Mouse (Mus musculus): ENCODE results near the gene Kcna7. TPM values are rescaled to one million over a fixed set of nuclear protein-coding genes. Genes with fewer than 3 reads are reported as not detected.

The Kcna7 gene
- total and polyA plus RNA-seq, 3 experiments: 0.16 to 3.2 (median 0.39) TPM

GRCm38 (mm10) chr7:45361243-45361804 is 44.1 kb upstream of the Kcna7 start (continued):
- TF ChIP-seq IRF4 (IDR thresholded peaks at IDR 0.05; ENCODE audit: low read depth, low read length): no peak
- no peak for TF ChIP-seq EP300 (IDR thresholded peaks at IDR 0.05; ENCODE audit: low read length)
- no peak for TF ChIP-seq MAX (IDR thresholded peaks at IDR 0.05; ENCODE audit: low read length)
- no peak for TF ChIP-seq ZC3H11A (IDR thresholded peaks at IDR 0.05; ENCODE audit: low read depth, low read length)
- peak; percentile 17; the same call in 1 of the 2 replicates for TF ChIP-seq MXI1 (IDR thresholded peaks at IDR 0.05; ENCODE audit: low read depth, low read length)
- no peak for TF ChIP-seq CHD2 (IDR thresholded peaks at IDR 0.05; ENCODE audit: low read length)
- no peak for TF ChIP-seq JUN (IDR thresholded peaks at IDR 0.05; ENCODE audit: insufficient read depth, low read depth, low read length)
- TF ChIP-seq TCF12 (IDR thresholded peaks at IDR 0.05; ENCODE audit: low read depth, low read length): 0 out of 2 replicates have a peak, but pooled peaks have one; percentile 34
- TF ChIP-seq KAT2A (IDR thresholded peaks at IDR 0.05; ENCODE audit: insufficient replicate concordance, low read length): no peak
- no peak for TF ChIP-seq USF2 (conservative IDR thresholded peaks at IDR 0.05; ENCODE audit: low read depth, low read length)
- TF ChIP-seq RCOR1 (conservative IDR thresholded peaks at IDR 0.05; ENCODE audit: low read depth, low read length): no peak
- TF ChIP-seq USF1 (IDR thresholded peaks at IDR 0.05; ENCODE audit: low read depth, low read length): no peak
- peak; percentile 78 for TF ChIP-seq NRF1 (IDR thresholded peaks at IDR 0.05; ENCODE audit: low read depth, low read length)
- no peak for TF ChIP-seq BHLHE40 (IDR thresholded peaks at IDR 0.05; ENCODE audit: low read depth, low read length)
- TF ChIP-seq RAD21 (IDR thresholded peaks at IDR 0.05; ENCODE audit: low read depth, low read length): no peak
- no peak for TF ChIP-seq SIN3A (IDR thresholded peaks at IDR 0.05; ENCODE audit: low read length)
- TF ChIP-seq POLR2A (IDR thresholded peaks at IDR 0.05; ENCODE audit: low read depth, low read length): peak; percentile 86
- TF ChIP-seq MAZ (IDR thresholded peaks at IDR 0.05; ENCODE audit: low read depth, low read length): no peak

DNA sequence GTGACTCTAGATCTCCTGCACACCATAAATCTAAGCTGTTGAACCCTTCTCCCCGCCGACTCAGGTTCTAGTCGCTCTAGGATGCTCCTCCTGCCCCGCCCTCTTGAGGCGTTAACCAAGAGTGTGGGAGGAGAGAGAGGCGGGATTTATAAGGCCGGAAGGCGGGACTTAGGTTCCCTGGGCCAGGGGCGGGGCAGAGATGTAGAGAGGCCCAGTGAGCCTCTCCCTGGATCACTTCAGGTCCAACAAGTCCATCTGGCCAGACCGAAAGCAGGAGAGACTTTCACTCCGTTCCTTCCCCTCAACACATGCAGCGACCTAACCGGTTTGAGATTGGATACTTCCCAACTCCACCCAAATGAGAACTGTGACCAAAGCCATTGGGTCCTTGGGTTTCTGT is 42.7 kb upstream of the Kcna7 start:
- no peaks in the 10 kb centered on the region for H3K79me2 ChIP-seq (replicated peaks; ENCODE audit: control insufficient read depth, extremely low read depth, insufficient read depth, poor library complexity, severe bottlenecking)
- H3K27ac ChIP-seq (ENCODE audit: insufficient read depth, low read depth): no peak overlapping the region
- no peak for TF ChIP-seq MYC (IDR thresholded peaks at IDR 0.05; ENCODE audit: low read depth, low read length)
- no peak for TF ChIP-seq ELF1 (IDR thresholded peaks at IDR 0.05; ENCODE audit: low read depth, low read length)
- TF ChIP-seq HCFC1 (IDR thresholded peaks at IDR 0.05; ENCODE audit: low read depth, low read length): no peak
- no peak for TF ChIP-seq RCOR1 (conservative IDR thresholded peaks at IDR 0.05; ENCODE audit: low read depth, low read length)
- TF ChIP-seq TBP (conservative IDR thresholded peaks at IDR 0.05; ENCODE audit: low read depth, low read length): no peak
- no peak for TF ChIP-seq ZNF384 (IDR thresholded peaks at IDR 0.05; ENCODE audit: low read depth, low read length)
- TF ChIP-seq ZMIZ1 (IDR thresholded peaks at IDR 0.05; ENCODE audit: low read depth, low read length): no peak
- no peak for TF ChIP-seq CHD2 (IDR thresholded peaks at IDR 0.05; ENCODE audit: low read length)
- TF ChIP-seq USF1 (IDR thresholded peaks at IDR 0.05; ENCODE audit: low read depth, low read length): no peak
- no peak for TF ChIP-seq SMC3 (IDR thresholded peaks at IDR 0.05; ENCODE audit: low read depth, low read length)
- no peak overlapping the region for H3K9ac ChIP-seq (ENCODE audit: insufficient read depth, low read depth)
- H3K4me2 ChIP-seq (ENCODE audit: insufficient read depth, low read depth, poor library complexity, severe bottlenecking): peak overlapping the region; percentile 81; the same call in 1 of the 2 replicates
- H3K27me3 ChIP-seq (replicated peaks): peaks cover 71% of the 10 kb centered on the region
- H3K36me3 ChIP-seq (replicated peaks in 1 of 2; ENCODE audit: control insufficient read depth in 1 of 2, insufficient read depth in 1 of 2, low read length in 1 of 2): no peaks in the 10 kb centered on the region
- peaks cover 4 to 33% of the 10 kb centered on the region in 2 experiments for H3K4me1 ChIP-seq (ENCODE audit: control insufficient read depth in 1 of 2, insufficient read depth in 2 of 2)
- dilution Hi-C loops (cut with MboI; ENCODE audit: extremely low pct_ligation_motif_present, extremely low pct_unique_long_range_greater_than_20kb, low sequenced_read_pairs): no loop called here
- in situ Hi-C loops (cut with MboI; ENCODE audit: low pct_ligation_motif_present, low pct_unique_long_range_greater_than_20kb, low sequenced_read_pairs): no loop called here
- no peak overlapping the region for H3K4me3 ChIP-seq (replicated peaks in 1 of 3; ENCODE audit: low read depth in 2 of 3, low read length in 2 of 3, poor library complexity in 1 of 3)
- H3K9me3 ChIP-seq (replicated peaks; ENCODE audit: low read length): peaks cover 2% of the 10 kb centered on the region
- DNase-seq (ENCODE audit: extremely low read depth): peak; percentile 86
